Mouse (Mus musculus) small intestine, adult 2 months (tissue): ENCODE data around the gene Slc22a2.
"Not testable (repeated sequence)": the region's sequence is repeated elsewhere in the genome, so short reads cannot be mapped to it uniquely, and the experiment has no call there.

Experiments
- CTCF ChIP-seq: fragments of 200-500 bp; IDR thresholded peaks from 2 replicates; pipeline ENCODE4 v1.5.1; 2012; ENCODE audit warnings: low read depth, mild to moderate bottlenecking, control low read depth, inconsistent platforms, low read length, moderate library complexity, mixed read lengths; ENCODE audit not compliant: insufficient replicate concordance, insufficient read length; ENCODE audit errors: extremely low read depth
- POLR2A ChIP-seq: fragments of 200-500 bp; IDR thresholded peaks from 2 replicates; pipeline ENCODE4 v1.6.1; 2012; ENCODE audit warnings: low read depth, mild to moderate bottlenecking, control low read depth, inconsistent platforms, low read length, moderate library complexity

DNA sequence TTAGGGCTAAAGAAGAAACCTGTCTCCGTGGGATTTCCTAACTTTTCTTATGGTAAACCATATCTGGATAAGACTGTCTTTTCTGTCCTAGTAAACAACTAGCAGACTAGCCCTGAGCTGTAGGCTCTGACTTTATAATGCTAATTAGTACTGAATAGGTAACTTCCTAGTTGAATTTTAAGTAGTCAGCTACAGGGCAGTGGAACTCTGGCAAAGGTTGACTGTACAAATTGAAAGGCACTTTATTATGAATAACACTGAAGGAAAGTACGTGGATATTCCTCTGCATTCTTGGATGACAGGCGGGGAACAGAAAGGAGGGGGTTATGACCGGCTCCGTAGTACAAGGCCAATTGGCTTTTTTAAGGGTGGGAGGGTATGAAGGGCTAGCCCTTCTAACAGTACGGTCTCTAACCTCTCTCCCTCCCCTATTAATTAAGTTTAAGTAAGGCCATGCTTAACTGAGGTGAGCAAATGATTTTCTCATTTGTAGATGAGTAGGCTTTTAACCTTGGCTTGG is 19.4 kb upstream of the Slc22a2 start:
- not testable (repeated sequence) for TF ChIP-seq CTCF, POLR2A
